Mouse (Mus musculus): ENCODE measurements at regions not wholly inside any gene's neighbourhood (a gene's known extent, or its start where the extent isn't known, plus 50 kb on each side); places are given as distances from the start of the nearest gene placed in this dataset.
A peak's percentile ranks its signal among the peaks of the same experiment; 100 is the strongest.

GRCm38 (mm10) chr3:143379193-143379592 lies 497.4 kb upstream of the Pkn2 start:
- TF ChIP-seq CTCF (conservative IDR thresholded peaks at IDR 0.05; ENCODE audit: insufficient read depth, insufficient read length, low read depth, low read length) (peak; percentile 88), POLR2A (IDR thresholded peaks at IDR 0.05; ENCODE audit: low read depth, low read length) (no peak)

All from kidney, adult 2 months (tissue).